Mouse (Mus musculus): Measurements from ENCODE around the gene Tomm20l. TPM values are rescaled to one million over a fixed set of nuclear protein-coding genes. Genes with fewer than 3 reads are reported as not detected.
A peak's percentile ranks its signal among the peaks of the same experiment; 100 is the strongest.
"Not testable (repeated sequence)": the region's sequence is repeated elsewhere in the genome, so short reads cannot be mapped to it uniquely, and the experiment has no call there.

The Tomm20l gene
- total RNA-seq (2021), result not detected

DNA sequence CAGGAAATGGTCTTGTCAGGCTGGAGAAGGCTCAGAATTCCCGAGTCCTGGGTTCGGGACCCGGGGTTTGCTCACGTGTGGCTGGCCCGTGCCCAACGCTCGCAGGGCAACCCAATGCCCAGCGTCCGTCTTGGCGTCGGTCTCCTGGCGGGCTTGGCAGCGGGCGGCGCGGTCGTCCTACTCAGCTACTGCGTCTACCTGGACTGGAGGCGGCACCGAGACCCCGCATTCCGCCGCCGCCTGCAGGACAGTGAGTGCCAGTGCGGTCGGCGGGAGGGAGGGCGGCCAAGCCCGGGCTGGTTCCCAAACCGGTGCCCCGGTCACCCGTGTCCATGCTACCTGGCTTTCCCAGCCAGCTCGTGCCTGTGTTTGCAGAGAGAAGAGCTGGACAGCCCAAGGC is at the start of gene Tomm20l:
TSS of gene Tomm20l (plus strand) at position 98 of the 400 bp plus-strand sequence.
- intact Hi-C loops (cut with DNase I), result no loop called here
- DNase-seq (ENCODE audit: extremely low spot score in 1 of 2, low spot score in 2 of 2), result peak in 1 of 2 experiments; percentile 49

DNA sequence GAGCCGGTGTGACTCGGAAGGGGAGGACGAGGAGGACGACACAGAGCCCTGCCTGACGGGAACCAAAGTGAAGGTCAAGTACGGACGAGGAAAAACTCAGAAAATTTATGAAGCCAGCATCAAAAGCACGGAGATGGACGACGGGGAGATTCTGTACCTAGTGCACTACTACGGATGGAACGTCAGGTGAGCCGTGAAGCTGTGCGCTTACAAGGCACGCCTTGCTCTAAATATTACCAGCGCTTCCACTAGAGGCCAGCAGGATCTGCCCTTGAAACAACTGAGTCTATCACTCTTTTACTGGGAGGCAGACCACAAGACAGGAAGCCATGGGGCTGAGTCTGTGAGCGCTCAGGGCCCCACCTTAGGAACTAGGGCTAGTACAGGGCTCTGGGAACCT is 41.4 kb upstream of the Tomm20l start:
- DNase-seq (ENCODE audit: extremely low spot score in 1 of 2, low spot score in 2 of 2), result no peak
- intact Hi-C loops (cut with DNase I), result no loop called here

DNA sequence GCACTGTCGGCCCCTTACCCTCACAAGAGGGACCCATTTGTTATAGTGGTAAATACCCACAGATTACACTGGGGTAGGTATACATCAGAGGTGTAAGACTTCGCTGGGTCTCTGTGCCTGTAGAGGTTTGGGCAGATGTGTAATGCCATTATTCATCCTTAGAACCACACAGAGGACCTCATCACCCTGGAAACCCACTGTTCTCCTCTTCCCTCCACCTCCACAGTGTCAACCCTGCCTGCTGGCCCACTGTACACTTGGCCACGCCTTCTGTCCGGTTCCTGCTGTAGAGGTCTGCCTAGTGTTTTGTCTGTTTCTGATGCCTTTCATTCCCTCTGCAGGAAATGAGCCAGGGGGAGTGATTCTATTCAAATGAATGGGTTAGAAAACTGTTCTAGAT is 39.2 kb upstream of the Tomm20l start:
- intact Hi-C loops (cut with DNase I), result no loop called here
- no peak for DNase-seq (ENCODE audit: extremely low spot score in 1 of 2, low spot score in 2 of 2)

DNA sequence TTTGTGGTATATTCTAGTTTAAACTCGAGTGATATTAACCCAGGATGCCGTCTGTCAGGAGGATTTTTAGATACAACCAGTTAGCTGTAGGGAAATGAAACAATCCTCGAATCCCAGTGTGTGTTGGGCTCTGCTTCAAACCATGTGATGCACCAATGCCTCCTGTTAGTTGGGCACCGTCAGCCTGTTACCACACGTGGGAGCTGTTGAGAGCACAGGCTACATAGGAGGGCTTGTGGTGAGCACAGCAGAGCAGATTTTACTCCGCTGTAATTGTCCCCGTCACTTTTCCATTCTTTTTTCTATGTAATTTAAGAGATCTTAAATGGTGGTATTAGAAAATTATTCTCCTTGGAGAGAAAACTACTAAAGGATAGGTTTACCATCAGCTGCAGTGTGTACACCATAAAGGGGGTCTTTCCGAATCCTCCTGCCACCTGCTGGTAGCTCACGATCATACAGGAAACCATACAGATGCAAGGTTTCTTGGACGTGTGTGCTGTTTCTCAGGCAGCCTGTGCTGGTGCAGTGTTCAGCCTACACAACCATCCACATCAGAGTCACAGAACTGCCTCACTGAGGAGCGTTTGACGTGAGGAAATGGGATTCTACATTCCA is 38.0 kb upstream of the Tomm20l start:
- intact Hi-C loops (cut with DNase I), result no loop called here
- DNase-seq (ENCODE audit: extremely low spot score in 1 of 2, low spot score in 2 of 2), result peak in 1 of 2 experiments; percentile 46

DNA sequence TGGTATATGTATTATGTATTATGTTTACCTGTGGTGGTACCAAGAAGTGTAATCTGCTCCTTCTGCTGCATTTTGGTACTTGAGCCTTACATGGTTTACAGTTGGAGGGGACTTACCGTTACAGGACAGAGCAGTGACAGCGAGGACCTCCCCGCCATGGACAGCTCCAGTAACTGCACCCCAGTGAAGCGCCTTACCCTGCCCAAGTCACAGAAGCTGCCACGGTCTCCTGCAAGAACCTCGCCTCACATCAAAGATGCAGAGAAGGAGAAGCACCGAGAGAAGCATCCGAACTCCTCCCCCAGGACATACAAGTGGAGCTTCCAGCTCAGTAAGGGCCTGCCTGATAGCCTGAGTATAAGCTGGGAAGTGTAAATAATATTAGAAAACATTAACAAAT is 24.9 kb upstream of the Tomm20l start:
- intact Hi-C loops (cut with DNase I), result no loop called here

DNA sequence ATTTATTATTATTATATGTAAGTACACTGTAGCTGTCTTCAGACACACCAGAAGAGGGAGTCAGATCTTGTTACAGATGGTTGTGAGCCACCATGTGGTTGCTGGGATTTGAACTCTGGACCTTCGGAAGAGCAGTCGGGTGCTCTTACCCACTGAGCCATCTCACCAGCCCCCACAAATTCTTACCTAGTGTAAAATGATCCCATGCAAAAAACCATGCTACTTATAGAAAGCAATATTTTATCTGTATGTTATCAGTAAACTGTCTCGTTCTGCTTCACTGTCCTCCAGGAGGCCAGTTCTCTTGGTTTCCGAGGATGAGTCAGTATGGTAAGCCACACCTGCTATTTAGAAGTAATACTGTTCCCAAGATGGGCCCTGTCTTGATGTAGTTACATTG is 7.0 kb upstream of the Tomm20l start:
- DNase-seq (ENCODE audit: extremely low spot score in 1 of 2, low spot score in 2 of 2); intact Hi-C loops (cut with DNase I): not testable (repeated sequence)

More for the DNA sequence above, 24.9 kb upstream of the Tomm20l start:
- DNase-seq (ENCODE audit: extremely low spot score in 1 of 2, low spot score in 2 of 2), result no peak

DNA sequence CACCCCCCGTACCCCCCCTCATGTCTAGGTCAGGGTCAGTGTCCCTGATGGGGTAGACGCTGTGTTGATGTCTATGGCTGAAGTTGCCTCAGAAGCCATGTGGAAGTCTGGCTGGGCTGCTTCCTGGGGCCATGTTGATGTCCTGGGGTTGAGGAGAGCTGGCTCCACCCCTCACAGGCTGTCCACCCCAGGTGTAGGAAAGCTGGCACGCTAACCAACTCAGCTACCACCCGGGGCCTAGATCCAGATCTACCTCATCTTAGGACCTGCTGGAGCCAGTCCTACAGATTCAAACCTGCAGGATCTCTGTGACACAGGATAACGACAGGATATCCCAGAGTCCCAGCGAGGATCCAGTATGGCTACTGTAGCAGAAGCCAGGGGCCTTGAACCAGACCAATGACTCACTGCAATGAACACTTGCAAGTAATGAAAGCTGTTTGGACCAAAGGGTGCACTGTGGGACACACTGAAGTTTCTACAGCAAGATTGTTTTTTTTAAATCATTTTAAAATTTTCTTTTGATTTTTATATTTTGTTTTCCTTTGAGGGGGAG is 3.9 kb upstream of the Tomm20l start:
- DNase-seq (ENCODE audit: extremely low spot score in 1 of 2, low spot score in 2 of 2), result no peak
- intact Hi-C loops (cut with DNase I), result no loop called here

DNA sequence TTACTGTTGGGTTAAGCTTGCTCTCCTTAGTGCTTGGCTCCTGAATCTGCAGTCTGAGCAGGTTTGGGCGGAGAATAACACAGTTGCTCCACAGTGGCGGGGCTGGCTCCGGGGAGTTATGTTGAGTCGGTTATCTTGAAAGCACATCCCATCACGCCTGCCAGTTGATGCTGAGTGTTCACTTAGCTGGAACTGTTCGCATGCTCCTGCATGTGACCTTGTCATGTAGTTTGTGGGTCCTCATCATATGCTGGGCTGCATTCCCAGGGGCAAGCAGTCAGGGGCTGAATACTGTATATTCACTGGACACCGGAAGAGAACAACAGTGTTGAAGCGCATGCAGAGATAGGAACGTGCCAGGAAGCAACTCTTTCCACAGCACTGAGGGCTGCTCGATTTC is 1.8 kb downstream of the Tomm20l start:
- intact Hi-C loops (cut with DNase I), result no loop called here
- no peak for DNase-seq (ENCODE audit: extremely low spot score in 1 of 2, low spot score in 2 of 2)

DNA sequence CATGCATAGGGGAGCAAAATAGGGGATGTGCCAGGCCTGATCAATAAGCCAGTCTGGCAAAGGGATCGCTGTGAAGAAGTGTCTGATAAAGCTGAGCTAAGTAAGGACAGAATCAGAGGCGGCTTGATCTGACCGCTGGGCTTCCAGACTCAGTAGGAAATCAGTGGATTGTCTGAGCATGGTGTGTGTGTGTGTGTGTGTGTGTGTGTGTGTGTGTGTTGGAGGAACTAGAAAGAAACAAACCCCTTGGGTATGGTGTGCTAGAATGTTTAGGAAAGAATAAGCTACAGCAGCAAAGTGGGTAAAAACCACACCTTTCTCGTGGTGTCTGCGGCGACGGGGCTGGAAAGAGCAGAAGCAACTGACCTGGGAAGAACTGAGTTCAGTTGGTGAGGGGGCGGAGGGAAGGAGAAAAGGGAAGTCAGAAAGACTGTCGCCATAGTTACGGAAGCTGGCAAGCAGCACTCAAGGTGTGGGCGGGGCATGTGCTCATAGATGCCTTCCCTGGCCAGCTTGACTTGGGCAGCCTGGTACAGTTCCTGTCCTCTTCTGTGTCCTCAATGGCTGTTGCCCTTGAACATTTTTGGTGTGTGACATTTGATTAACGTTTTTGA is 2.6 kb downstream of the Tomm20l start:
- DNase-seq (ENCODE audit: extremely low spot score in 1 of 2, low spot score in 2 of 2), result peak; percentile 36 to 75
- intact Hi-C loops (cut with DNase I), result no loop called here

DNA sequence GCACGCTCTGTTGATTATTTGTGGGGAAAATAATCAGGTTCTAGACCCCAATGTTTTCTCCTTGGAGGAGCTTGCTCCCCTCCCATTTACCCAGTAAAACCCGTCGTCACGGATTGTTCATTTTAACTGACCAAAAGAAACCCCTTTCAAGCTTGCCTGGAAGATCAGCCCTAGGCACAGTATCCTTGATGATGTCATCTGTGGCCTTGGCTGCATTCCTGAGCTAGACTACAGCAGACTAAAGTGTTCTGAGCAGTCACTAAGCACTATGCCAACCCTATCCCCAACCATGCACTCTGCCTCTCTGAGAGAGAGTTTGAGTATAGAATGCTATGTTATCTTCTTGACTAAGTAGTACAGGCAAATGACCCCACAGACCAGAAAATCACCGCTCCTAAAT is 5.2 kb downstream of the Tomm20l start:
- intact Hi-C loops (cut with DNase I), result no loop called here
- no peak for DNase-seq (ENCODE audit: extremely low spot score in 1 of 2, low spot score in 2 of 2)

DNA sequence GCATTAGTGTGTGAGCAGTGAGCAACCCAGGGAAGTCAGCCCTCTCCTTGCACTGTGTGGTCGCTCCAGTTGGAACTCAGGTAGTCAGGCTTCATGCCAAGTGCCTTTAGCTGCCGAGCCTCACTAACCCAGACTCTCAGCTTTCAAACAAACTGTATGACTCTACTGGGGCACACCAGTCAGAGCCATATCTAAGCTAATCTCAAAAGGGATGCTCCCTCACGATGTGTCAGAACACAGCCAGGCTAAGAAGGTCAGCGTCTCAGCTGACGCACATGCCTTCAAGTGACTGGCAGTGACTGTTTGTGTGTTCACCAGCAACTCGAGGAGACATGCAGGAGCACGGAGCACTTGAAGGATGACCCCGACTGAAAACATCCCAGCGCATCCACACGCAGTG is 11.5 kb downstream of the Tomm20l start:
- DNase-seq (ENCODE audit: extremely low spot score in 1 of 2, low spot score in 2 of 2), result no peak
- intact Hi-C loops (cut with DNase I), result no loop called here

DNA sequence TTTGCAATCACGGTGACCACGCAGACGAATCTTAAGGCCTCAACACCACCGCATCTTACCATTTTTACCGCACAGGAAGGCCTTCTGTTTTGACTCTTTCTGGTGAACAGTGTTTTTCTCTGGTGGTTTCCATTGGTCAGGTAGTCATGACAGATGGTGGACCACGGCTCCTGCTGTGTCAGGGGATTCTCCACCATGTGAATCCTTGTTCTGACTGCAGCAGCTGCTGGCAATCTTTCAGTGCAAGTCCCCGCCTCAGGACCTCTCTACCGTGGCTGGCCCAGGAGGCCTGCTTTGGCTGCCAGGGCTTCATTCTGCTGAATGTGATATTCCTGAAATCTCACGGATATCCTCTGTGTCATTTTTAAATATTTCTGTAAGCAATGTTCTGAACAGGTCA is 12.1 kb downstream of the Tomm20l start:
- intact Hi-C loops (cut with DNase I), result no loop called here
- no peak for DNase-seq (ENCODE audit: extremely low spot score in 1 of 2, low spot score in 2 of 2)

DNA sequence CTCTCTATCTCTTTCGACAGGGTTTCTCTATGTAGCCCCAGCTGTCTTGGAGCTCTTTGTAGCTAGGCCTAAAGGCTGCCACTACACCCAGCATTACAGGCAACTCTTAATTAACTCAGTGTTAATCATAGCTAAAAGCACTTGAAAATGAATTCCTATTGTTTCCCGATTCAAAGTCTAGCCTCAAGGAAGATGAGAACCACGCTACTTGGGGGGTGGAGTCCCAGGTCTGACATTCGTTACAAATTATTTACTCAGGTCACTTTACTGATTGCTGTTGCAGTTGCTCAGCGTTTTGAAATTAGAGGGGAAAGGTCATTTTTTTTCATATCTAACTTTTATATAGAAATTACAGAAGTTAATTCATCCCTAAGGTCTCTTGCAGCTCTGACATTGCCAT is 24.4 kb downstream of the Tomm20l start:
- intact Hi-C loops (cut with DNase I), result no loop called here
- DNase-seq (ENCODE audit: extremely low spot score in 1 of 2, low spot score in 2 of 2), result no peak

DNA sequence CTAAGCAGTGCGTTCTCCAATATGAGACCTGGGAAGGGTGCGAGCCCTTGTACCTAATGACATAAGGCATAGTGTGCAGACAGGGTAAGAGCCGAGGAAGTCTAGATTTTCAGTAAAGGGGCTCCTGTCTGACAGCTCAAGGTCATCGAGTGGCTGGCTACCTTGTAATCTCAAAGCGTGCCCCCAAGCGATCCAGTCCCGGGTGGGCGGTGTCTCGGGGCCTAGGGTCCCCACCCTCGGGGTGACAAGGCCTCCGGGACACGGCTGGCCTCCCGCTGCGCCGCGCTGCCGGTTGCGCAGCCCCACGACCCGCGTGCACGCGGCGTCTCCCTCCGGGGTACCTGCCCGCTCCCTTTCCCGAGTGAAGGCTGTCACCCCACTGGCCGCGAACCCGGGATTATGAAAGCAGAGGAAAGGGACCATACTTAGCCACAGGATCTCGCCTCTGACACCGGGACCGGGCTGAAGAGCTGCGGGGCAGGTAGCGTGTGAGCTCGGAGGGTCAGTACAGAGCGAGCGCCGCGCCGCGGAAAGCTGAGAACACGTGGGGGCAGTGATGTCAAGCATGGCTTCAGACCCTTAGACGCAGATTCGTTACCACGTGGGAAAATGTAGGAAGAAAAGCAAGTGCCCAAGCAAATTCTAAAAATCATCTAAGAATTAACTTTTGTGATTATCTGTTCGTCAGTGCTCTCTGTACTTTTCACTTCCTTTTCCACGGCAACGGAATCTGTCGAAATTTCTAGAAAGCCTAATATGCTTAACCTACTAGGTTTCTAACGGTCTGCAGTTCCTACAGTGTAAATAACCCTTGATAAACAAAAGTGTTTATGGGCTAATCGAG is 25.1 kb downstream of the Tomm20l start, which contains the start of the genes Timm9 and 2700049A03Rik:
TSS of gene Timm9 (minus strand) at position 555 of the 844 bp plus-strand sequence.
TSS of gene 2700049A03Rik (plus strand) at position 719 of the 844 bp plus-strand sequence.
- DNase-seq (ENCODE audit: extremely low spot score in 1 of 2, low spot score in 2 of 2), result peak; percentile 73 to 82
- intact Hi-C loops (cut with DNase I), result no loop called here

DNA sequence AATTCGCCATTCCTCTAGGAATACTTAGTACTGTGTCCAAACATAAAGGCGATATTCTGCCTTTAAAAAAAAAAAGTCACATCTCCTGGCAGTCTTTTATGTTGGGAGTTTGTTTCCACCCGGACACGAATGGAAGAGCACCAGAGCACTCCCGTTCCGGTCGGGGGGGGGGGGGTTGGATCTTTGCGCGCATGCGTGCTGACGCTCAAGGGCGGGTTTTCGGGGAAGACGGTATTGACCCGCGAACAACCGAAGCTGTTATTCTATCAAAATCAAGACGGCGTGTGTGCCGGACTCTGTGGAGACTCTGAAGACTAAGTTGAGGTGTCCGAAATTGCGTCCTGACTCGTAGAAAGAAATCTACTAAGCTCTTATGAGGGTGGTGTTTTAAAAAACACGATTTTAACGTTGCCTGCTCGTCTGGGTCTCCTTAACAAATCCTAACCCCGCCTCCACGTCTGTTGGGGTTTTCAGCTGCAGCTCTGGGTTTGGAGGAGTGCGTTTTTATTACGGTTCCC is 25.8 kb downstream of the Tomm20l start:
- intact Hi-C loops (cut with DNase I), result no loop called here
- DNase-seq (ENCODE audit: extremely low spot score in 1 of 2, low spot score in 2 of 2), result peak; percentile 72 to 90

DNA sequence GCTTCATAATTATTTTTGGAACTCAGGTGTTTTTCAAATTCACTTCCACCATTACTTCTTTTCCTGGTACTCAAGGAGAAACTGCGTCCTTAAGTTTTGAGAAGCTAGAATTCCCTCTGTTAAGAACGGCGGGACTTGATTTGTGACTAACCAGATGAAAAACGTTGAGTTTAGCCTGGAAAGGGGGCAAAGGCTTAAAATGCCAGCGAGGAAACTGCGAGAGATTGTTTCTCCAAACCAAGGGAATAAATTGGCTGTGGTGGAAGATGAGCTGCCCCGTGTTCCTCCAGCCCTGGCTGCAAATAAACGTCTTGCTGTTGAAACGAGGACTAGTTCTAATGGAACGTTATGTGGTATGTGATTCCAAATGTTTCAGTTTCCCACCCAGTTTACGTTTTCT is 26.5 kb downstream of the Tomm20l start:
- intact Hi-C loops (cut with DNase I), result no loop called here
- DNase-seq (ENCODE audit: extremely low spot score in 1 of 2, low spot score in 2 of 2), result no peak

DNA sequence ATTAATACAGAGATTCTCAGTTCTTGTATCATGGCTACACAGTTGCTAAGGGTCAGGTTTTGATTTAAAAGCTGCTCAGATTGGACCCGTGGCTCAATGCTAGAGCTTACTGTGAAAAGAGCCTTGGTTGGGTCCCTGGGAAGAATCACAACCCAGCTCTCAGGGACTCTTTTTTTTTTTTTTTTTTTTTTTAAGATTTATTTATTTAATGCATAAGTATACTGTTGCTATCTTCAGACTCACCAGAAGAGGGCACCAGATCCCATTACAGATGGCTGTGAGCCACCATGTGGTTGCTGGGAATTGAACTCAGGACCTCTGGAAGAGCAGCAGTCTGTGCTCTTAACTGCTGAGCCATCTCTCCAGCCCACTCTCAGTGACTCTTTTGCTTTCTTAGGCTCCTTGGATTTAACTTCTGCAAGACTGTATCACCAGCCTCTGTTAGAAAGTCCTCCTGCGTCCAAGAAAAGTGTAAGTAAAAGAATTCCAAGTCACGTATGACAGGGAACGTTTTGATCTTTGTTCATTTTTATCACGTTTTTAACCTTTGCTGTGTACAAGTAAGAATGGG is 28.1 kb downstream of the Tomm20l start:
- no peak for DNase-seq (ENCODE audit: extremely low spot score in 1 of 2, low spot score in 2 of 2)
- intact Hi-C loops (cut with DNase I), result no loop called here

DNA sequence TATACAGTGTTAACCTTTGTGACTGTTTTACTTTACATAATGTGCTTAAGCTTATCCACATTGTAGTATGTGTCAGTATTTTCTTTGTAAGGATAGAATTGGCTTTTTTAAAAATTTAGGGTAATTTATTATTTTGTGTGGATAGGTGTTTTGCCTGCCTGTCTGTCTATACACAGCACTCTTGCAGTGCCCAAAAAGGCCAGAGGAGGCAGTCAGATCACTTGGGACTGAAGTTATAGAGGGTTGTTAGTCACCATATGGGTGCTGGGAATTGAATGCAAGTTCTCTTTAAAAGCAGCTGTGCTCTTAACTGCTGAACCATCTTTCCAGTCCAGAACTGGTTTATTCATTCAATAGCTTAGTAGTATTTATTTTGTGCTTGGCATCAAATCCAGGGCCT is 30.0 kb downstream of the Tomm20l start:
- intact Hi-C loops (cut with DNase I), result no loop called here

DNA sequence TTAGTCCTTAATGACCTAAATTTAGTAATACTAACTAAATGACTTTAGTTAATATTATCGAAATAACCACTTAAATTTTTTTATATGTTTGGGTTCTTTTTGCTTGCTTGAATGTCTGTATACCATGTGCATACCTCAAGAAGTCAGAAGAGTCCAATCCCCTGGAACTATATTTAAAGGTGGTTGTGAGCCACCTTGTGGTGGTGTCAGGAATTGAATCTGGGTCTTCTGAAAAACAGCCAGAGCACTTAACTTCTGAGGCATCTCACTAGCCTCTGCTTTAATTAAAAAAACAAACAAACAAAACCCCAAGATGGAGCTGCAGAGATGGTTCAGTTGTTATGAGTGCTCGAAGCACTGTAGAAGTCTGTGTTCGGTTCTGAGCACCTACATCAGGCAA is 36.4 kb downstream of the Tomm20l start:
- intact Hi-C loops (cut with DNase I), result no loop called here
- peak in 1 of 2 experiments; percentile 30 for DNase-seq (ENCODE audit: extremely low spot score in 1 of 2, low spot score in 2 of 2)

More for the DNA sequence above, 30.0 kb downstream of the Tomm20l start:
- no peak for DNase-seq (ENCODE audit: extremely low spot score in 1 of 2, low spot score in 2 of 2)
